Mouse (Mus musculus) layer of hippocampus, postnatal 14 days (tissue): ENCODE measurements around the gene Pibf1. TPM values are rescaled to one million over a fixed set of nuclear protein-coding genes. Genes with fewer than 3 reads are reported as not detected.

Experiments used
- total RNA-seq, 2 experiments: library from RNA; stranded (reverse); gene quantifications; 2 replicates each; pipeline ENCODE4 v1.2.3; 2021

The Pibf1 gene
- total RNA-seq, 2 experiments from 2014 or later, result 12.3 to 14.3 TPM

Other genes with a start within 250 kb of the Pibf1 start
- 1 to 10 TPM in 1 of 2 experiments, under 1 TPM in 1; 0.90 to 1.4 TPM for gene Rpl36a-ps1, start 105.1 kb upstream of the Pibf1 start, total RNA-seq
- 10 to 100 TPM; 52.1 to 55.2 TPM for gene Mzt1, start 53.3 kb upstream of the Pibf1 start, total RNA-seq
- 1 to 10 TPM; 2.8 to 3.3 TPM for gene Bora, start 53.2 kb upstream of the Pibf1 start, total RNA-seq
- gene Dis3, start 346 bp downstream of the Pibf1 start, total RNA-seq, result 10 to 100 TPM; 20.8 to 21.7 TPM
- 1 to 10 TPM; 5.1 TPM for gene Klf5, start 199.3 kb downstream of the Pibf1 start, total RNA-seq